Mouse (Mus musculus) layer of hippocampus, adult 9-11 months (tissue): ENCODE measurements around the gene Zfp784.
"Not testable (repeated sequence)": the region's sequence is repeated elsewhere in the genome, so short reads cannot be mapped to it uniquely, and the experiment has no call there.

Experiments used
- DNase-seq: peaks from one replicate; pipeline ENCODE4 v3.0.0; 2022

Zfp784 gene

GRCm38 (mm10) chr7:5038109-5038732 is at the start of gene Zfp784:
Gene Zfp784 (minus strand): TSS chr7:5038446.
- peak; percentile 90 for DNase-seq

- DNase-seq, result no peak
These were observed 49.6 kb upstream of the Zfp784 start for GRCm38 (mm10) chr7:5087886-5088285.

- DNase-seq, result no peak
These were observed 48.7 kb upstream of the Zfp784 start for GRCm38 (mm10) chr7:5086921-5087440.

GRCm38 (mm10) chr7:5085512-5085911 is 47.3 kb upstream of the Zfp784 start:
- no peak for DNase-seq

- DNase-seq, result no peak
These were observed 45.3 kb upstream of the Zfp784 start for GRCm38 (mm10) chr7:5083325-5084105.

GRCm38 (mm10) chr7:5081939-5082338 is 43.7 kb upstream of the Zfp784 start:
- no peak for DNase-seq

- DNase-seq, result no peak
These were observed 43.0 kb upstream of the Zfp784 start for GRCm38 (mm10) chr7:5081241-5081640.

- DNase-seq, result no peak
These were observed 42.6 kb upstream of the Zfp784 start for GRCm38 (mm10) chr7:5080815-5081214.

GRCm38 (mm10) chr7:5080010-5080751 is 41.9 kb upstream of the Zfp784 start, which contains the start of gene Epn1:
Gene Epn1 (plus strand): TSS chr7:5080235.
- peak; percentile 95 for DNase-seq

- not testable (repeated sequence) for DNase-seq
These were observed 41.2 kb upstream of the Zfp784 start for GRCm38 (mm10) chr7:5079365-5080009.

GRCm38 (mm10) chr7:5076931-5077330 is 38.7 kb upstream of the Zfp784 start:
- no peak for DNase-seq

GRCm38 (mm10) chr7:5074984-5075383 is 36.7 kb upstream of the Zfp784 start:
- DNase-seq, result no peak

- DNase-seq, result no peak
These were observed 35.3 kb upstream of the Zfp784 start for GRCm38 (mm10) chr7:5073586-5073985.

GRCm38 (mm10) chr7:5064886-5065285 is 26.6 kb upstream of the Zfp784 start:
- no peak for DNase-seq

- no peak for DNase-seq
These were observed 24.2 kb upstream of the Zfp784 start for GRCm38 (mm10) chr7:5062360-5063001.

- DNase-seq, result peak; percentile 94
These were observed 23.6 kb upstream of the Zfp784 start, which contains the start of gene U2af2 for GRCm38 (mm10) chr7:5061774-5062359. Gene U2af2 (plus strand): TSS chr7:5062143.

- DNase-seq, result peak; percentile 98
These were observed 22.9 kb upstream of the Zfp784 start for GRCm38 (mm10) chr7:5060944-5061773.

GRCm38 (mm10) chr7:5060239-5060731 is 22.0 kb upstream of the Zfp784 start:
- DNase-seq, result peak; percentile 84

- peak; percentile 10 for DNase-seq
These were observed 21.2 kb upstream of the Zfp784 start for GRCm38 (mm10) chr7:5059421-5059820.

- no peak for DNase-seq
These were observed 20.4 kb upstream of the Zfp784 start for GRCm38 (mm10) chr7:5058631-5059030.

GRCm38 (mm10) chr7:5057804-5058203 is 19.6 kb upstream of the Zfp784 start:
- DNase-seq, result peak; percentile 48
